Mouse (Mus musculus): ENCODE data around the gene Cdkn1c.

The Cdkn1c gene

GRCm38 (mm10) chr7:143437231-143437893 lies 23.5 kb downstream of the Cdkn1c start:
- no peak for DNase-seq (ENCODE audit: low read depth)

- no peak for DNase-seq (ENCODE audit: low read depth)
These were observed 27.5 kb downstream of the Cdkn1c start for GRCm38 (mm10) chr7:143433331-143433730.

GRCm38 (mm10) chr7:143432631-143433030 lies 28.2 kb downstream of the Cdkn1c start:
- no peak for DNase-seq (ENCODE audit: low read depth)

GRCm38 (mm10) chr7:143428814-143429499 lies 31.9 kb downstream of the Cdkn1c start:
- DNase-seq (ENCODE audit: low read depth), result no peak

- DNase-seq (ENCODE audit: low read depth), result no peak
These were observed 32.6 kb downstream of the Cdkn1c start for GRCm38 (mm10) chr7:143428142-143428813.

GRCm38 (mm10) chr7:143419585-143420160 lies 41.2 kb downstream of the Cdkn1c start:
- no peak for DNase-seq (ENCODE audit: low read depth)

- DNase-seq (ENCODE audit: low read depth), result no peak
These were observed 43.0 kb downstream of the Cdkn1c start for GRCm38 (mm10) chr7:143417875-143418274.

- DNase-seq (ENCODE audit: low read depth), result no peak
These were observed 44.4 kb downstream of the Cdkn1c start for GRCm38 (mm10) chr7:143416406-143416805.

- no peak for DNase-seq (ENCODE audit: low read depth)
These were observed 45.8 kb downstream of the Cdkn1c start for GRCm38 (mm10) chr7:143415070-143415469.

- DNase-seq (ENCODE audit: low read depth), result no peak
These were observed 48.2 kb downstream of the Cdkn1c start for GRCm38 (mm10) chr7:143412606-143413005.

- no peak for DNase-seq (ENCODE audit: low read depth)
These were observed 52.2 kb downstream of the Cdkn1c start for GRCm38 (mm10) chr7:143408615-143409021.
